Mouse (Mus musculus) G1E (cell line): ENCODE data around the gene Mdm2.

Source experiments
- CTCF ChIP-seq: IDR thresholded peaks from 2 replicates; pipeline ENCODE4 v1.5.1; 2012; ENCODE audit warnings: low read depth, low read length, inconsistent platforms, mixed read lengths
- GATA1 ChIP-seq: IDR thresholded peaks from 2 replicates; pipeline ENCODE4 v1.6.1; 2012; ENCODE audit warnings: borderline replicate concordance, low read length, inconsistent platforms, mixed read lengths

DNA sequence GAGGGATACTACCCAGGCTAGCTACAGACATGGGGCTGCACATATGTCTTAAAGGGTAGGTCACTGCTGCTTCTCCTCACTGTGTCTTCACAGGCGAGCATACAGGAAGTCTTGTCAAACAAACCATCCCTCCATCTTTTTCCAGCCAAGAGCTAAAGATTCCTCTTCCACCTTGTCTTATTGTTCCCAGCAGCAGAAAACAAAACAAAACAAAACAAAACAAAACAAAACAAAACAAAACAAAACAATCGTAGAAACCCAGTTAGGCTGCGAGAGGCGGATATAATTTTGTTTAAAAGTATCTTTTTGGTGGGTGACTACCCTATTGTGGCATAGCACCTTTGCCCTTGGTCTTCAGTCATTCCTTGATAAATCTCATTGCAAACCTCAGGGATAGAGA is 32.1 kb upstream of the Mdm2 start:
- TF ChIP-seq CTCF: no peak
- TF ChIP-seq GATA1: no peak
